Mouse (Mus musculus) stomach, postnatal 0 days (tissue): ENCODE results near the gene Zswim1. TPM values are rescaled to one million over a fixed set of nuclear protein-coding genes. Genes with fewer than 3 reads are reported as not detected.

Experiments
- ATAC-seq: fragments of 200-750 bp; cut with Nextera tagmentation; 2 replicates; pipeline ENCODE4 v1.8.0; 2017; ENCODE audit not compliant: low FRiP score, low TSS enrichment
- DNase-seq: peaks from one replicate; pipeline ENCODE4 v3.0.0-alpha.2; 2016; ENCODE audit warnings: low spot score
- H3K27ac ChIP-seq: fragments of 300-500 bp; sonication (generic); replicated peaks from 2 replicates; pipeline ENCODE4 v1.5.1; 2014; ENCODE audit warnings: mild to moderate bottlenecking, control low read depth
- H3K27me3 ChIP-seq: fragments of 300-500 bp; sonication (generic); 2 replicates; pipeline ENCODE4 v1.6.1; 2014; ENCODE audit warnings: low read length; ENCODE audit not compliant: control insufficient read depth, insufficient read depth
- H3K36me3 ChIP-seq: fragments of 300-500 bp; sonication (generic); 2 replicates; pipeline ENCODE4 v1.6.1; 2014; ENCODE audit warnings: low read length, mixed read lengths; ENCODE audit not compliant: control insufficient read depth, insufficient read depth
- H3K4me1 ChIP-seq: fragments of 300-500 bp; sonication (generic); replicated peaks from 2 replicates; pipeline ENCODE4 v1.6.1; 2014; ENCODE audit warnings: antibody characterized with exemption; ENCODE audit not compliant: control insufficient read depth, insufficient read depth
- H3K4me2 ChIP-seq: fragments of 300-500 bp; sonication (generic); replicated peaks from 2 replicates; pipeline ENCODE4 v1.6.1; 2014; ENCODE audit warnings: low read depth, mild to moderate bottlenecking, control low read depth, moderate library complexity
- H3K4me3 ChIP-seq: fragments of 300-500 bp; sonication (generic); 2 replicates; pipeline ENCODE4 v1.5.1; 2014; ENCODE audit warnings: low read depth, low read length, control low read depth
- H3K9ac ChIP-seq: fragments of 300-500 bp; sonication (generic); 2 replicates; pipeline ENCODE4 v1.6.1; 2014; ENCODE audit warnings: mild to moderate bottlenecking, low read length, control low read depth, mixed read lengths
- H3K9me3 ChIP-seq: fragments of 300-500 bp; sonication (generic); 2 replicates; pipeline ENCODE4 v1.6.1; 2016; ENCODE audit warnings: low read length; ENCODE audit not compliant: control insufficient read depth
- CTCF ChIP-seq: IDR thresholded peaks from 2 replicates; pipeline ENCODE4 v1.5.1; 2016; ENCODE audit warnings: antibody characterized with exemption, low read depth, mild to moderate bottlenecking, moderate library complexity
- EP300 ChIP-seq: optimal IDR thresholded peaks from 2 replicates; pipeline ENCODE3; 2016; ENCODE audit warnings: antibody characterized with exemption
- WGBS: fragments of 180-500 bp; shearing (Covaris S2); extraction: QIAGEN DNeasy Blood & Tissue Kit; methylation state at CpG from one replicate; pipeline ENCODE4 v1.1.7; 2014; 5-methylcytosine and 5-hydroxymethylcytosine counted together
- polyA plus RNA-seq: library from polyadenylated mRNA; unstranded; fragments of >200 nt; fragmentation: Nextera tagmentation; extraction: Ambion mirVana; gene quantifications from 2 replicates; pipeline ENCODE4 v1.2.1, GENCODE M21; 2015

Gene Zswim1
- polyA plus RNA-seq, 1 experiment from 2014 or later, result 10.1 TPM

DNA sequence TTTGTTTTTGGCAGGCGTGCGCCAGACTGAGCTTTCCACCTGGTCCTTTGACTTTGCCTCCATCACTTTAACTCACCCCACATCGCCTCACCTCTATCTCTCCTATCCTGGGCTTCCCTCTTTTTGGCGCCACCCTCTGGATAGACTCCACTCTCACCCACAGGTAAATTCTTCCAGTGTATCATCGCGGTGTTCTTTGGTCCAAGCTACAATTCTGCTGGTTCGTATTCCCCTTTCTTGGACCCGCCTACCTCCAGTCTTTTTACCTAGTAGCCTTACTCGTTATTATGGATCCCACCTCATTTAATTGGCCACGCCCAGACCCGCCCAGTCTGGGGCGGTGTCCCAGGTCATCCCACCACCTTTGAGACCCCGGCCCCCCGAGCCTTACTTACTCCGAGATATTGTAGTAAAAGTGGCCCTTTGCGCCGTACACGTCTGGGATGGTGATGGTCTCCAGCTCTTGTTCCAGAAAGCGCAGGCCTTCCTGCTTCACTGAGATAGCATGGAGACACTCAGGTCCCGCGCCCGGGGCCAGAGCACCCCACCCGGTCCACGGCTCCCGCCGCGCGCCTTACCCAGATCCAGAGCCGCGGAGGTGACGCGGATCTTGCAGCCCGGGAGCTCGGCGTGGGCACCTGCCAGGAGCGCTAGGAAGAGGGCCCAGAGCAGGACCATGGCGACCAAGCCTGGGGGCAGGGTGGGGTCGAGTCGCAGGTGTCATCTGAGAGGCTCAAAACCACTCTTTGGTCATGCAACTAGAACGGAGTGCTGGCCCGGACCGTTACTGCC is 34.0 kb downstream of the Zswim1 start:
- Histone ChIP-seq H3K27ac (peak overlapping the region; percentile 30; the same call in 1 of the 2 replicates), H3K4me1 (peaks cover 5% of the 10 kb centered on the region; the same call in 1 of the 2 replicates), H3K4me3 (peak overlapping the region; percentile 54), H3K27me3 (no peaks in the 10 kb centered on the region), H3K9me3 (no peaks in the 10 kb centered on the region), H3K36me3 (no peaks in the 10 kb centered on the region), H3K9ac (peak overlapping the region; percentile 62), H3K4me2 (peak overlapping the region; percentile 82)
- no peak for DNase-seq
- ATAC-seq, result peak; percentile 18; the same call in 1 of the 2 replicates
- TF ChIP-seq EP300, result no peak
- peak; percentile 41 for TF ChIP-seq CTCF
- WGBS, result 3% methylated on average over 42 of the region's 42 CpGs

- under 1% methylated on average over 41 of the region's 47 CpGs for WGBS
- TF ChIP-seq CTCF, result no peak
- no peak for TF ChIP-seq EP300
- H3K27ac ChIP-seq, result peak within 1 kb of the TSS; percentile 78
These were observed 34.8 kb downstream of the Zswim1 start, which contains the start of gene Pltp for GRCm38 (mm10) chr2:164857101-164857821. Pltp (minus strand) TSS chr2:164857711.

GRCm38 (mm10) chr2:164857842-164858553 is 35.5 kb downstream of the Zswim1 start:
- WGBS, result 18% methylated on average over 19 of the region's 19 CpGs
- H3K4me3 ChIP-seq, result peak overlapping the region; percentile 54
- H3K27ac ChIP-seq, result 0 out of 2 replicates have a peak overlapping the region, but pooled peaks have one; percentile 45
- H3K9me3 ChIP-seq, result no peaks in the 10 kb centered on the region
- no peak overlapping the region; the same call in 1 of the 2 replicates for H3K9ac ChIP-seq
- H3K27me3 ChIP-seq, result no peaks in the 10 kb centered on the region
- H3K4me1 ChIP-seq, result peaks cover 8% of the 10 kb centered on the region; the same call in 1 of the 2 replicates
- peak overlapping the region; percentile 82 for H3K4me2 ChIP-seq
- DNase-seq (no peak), ATAC-seq (no peak)
- no peaks in the 10 kb centered on the region for H3K36me3 ChIP-seq
- TF ChIP-seq EP300, result no peak
- no peak for TF ChIP-seq CTCF

More at GRCm38 (mm10) chr2:164857101-164857821, 34.8 kb downstream of the Zswim1 start, which contains the start of gene Pltp:
- ATAC-seq (peak; percentile 55; the same call in 1 of the 2 replicates), DNase-seq (peak; percentile 48)
- H3K4me2 ChIP-seq, result peak within 1 kb of the TSS; percentile 82
- H3K9me3 ChIP-seq, result no peaks in the 10 kb centered on the region
- H3K4me1 ChIP-seq, result peaks cover 8% of the 10 kb centered on the region; the same call in 1 of the 2 replicates
- peak within 1 kb of the TSS; percentile 54 for H3K4me3 ChIP-seq
- no peaks in the 10 kb centered on the region for H3K27me3 ChIP-seq
- H3K9ac ChIP-seq, result peak within 1 kb of the TSS; percentile 62
- no peaks in the 10 kb centered on the region for H3K36me3 ChIP-seq

DNA sequence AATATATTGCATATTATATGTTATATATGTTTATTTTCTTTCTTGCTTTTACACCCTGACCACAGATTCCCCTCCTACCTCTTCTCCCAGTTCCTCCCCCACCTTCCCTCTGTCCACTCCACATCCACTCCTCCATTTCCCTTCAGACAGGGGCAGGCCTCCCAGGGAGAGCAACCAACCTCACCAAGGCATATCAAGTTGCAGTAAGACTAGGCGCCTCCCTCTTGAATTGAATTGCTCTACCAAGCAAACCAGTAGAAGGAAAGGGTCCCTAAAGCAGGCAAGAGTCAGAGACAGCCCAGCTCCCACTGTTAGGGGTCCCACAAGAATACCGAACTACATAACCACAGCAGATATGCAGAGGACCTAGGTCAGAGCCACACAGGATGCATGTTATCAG is 36.7 kb downstream of the Zswim1 start:
- DNase-seq (no peak), ATAC-seq (no peak)
- TF ChIP-seq CTCF, result no peak
- no peak for TF ChIP-seq EP300
- Histone ChIP-seq H3K4me3 (no peak overlapping the region), H3K9ac (no peak overlapping the region), H3K27ac (no peak overlapping the region), H3K36me3 (no peaks in the 10 kb centered on the region), H3K9me3 (no peaks in the 10 kb centered on the region), H3K27me3 (no peaks in the 10 kb centered on the region), H3K4me1 (peaks cover 8% of the 10 kb centered on the region; the same call in 1 of the 2 replicates), H3K4me2 (no peak overlapping the region)
- WGBS, result 77% methylated on average over 2 of the region's 2 CpGs

- Histone ChIP-seq H3K9ac (no peak overlapping the region), H3K4me3 (no peak overlapping the region), H3K4me1 (peaks cover 8% of the 10 kb centered on the region; the same call in 1 of the 2 replicates), H3K27me3 (no peaks in the 10 kb centered on the region), H3K4me2 (no peak overlapping the region), H3K36me3 (no peaks in the 10 kb centered on the region), H3K9me3 (no peaks in the 10 kb centered on the region), H3K27ac (no peak overlapping the region)
- WGBS, result 68% methylated on average over 9 of the region's 9 CpGs
- DNase-seq (peak; percentile 30), ATAC-seq (peak; percentile 53)
- TF ChIP-seq CTCF, result no peak
- TF ChIP-seq EP300, result no peak
These were observed 37.4 kb downstream of the Zswim1 start for GRCm38 (mm10) chr2:164859640-164860432.
